Mouse (Mus musculus) heart, adult 2 months (tissue): ENCODE measurements around the gene Angptl4. TPM values are rescaled to one million over a fixed set of nuclear protein-coding genes. Genes with fewer than 3 reads are reported as not detected.
A peak's percentile ranks its signal among the peaks of the same experiment; 100 is the strongest.
"Not testable (repeated sequence)": the region's sequence is repeated elsewhere in the genome, so short reads cannot be mapped to it uniquely, and the experiment has no call there.

Source experiments
- DNase-seq, 2 experiments: peaks; one replicate each; pipeline ENCODE4 v3.0.0; 2021
- H3K27ac ChIP-seq: fragments of 200-600 bp; 2 replicates; pipeline ENCODE4 v1.8.1; 2022
- H3K27me3 ChIP-seq: fragments of 200-500 bp; 2 replicates; pipeline ENCODE4 v1.6.1; 2012; ENCODE audit warnings: mild to moderate bottlenecking, low read length, inconsistent platforms, mixed read lengths; ENCODE audit not compliant: control insufficient read depth, insufficient read depth
- H3K36me3 ChIP-seq: fragments of 200-500 bp; 2 replicates; pipeline ENCODE4 v1.6.1; 2012; ENCODE audit warnings: low read length, inconsistent platforms; ENCODE audit not compliant: control insufficient read depth, insufficient read depth
- H3K4me1 ChIP-seq: fragments of 200-500 bp; 2 replicates; pipeline ENCODE4 v1.6.1; 2011; ENCODE audit warnings: low read length; ENCODE audit not compliant: control insufficient read depth, insufficient read depth
- H3K4me3 ChIP-seq: fragments of 200-600 bp; 2 replicates; pipeline ENCODE4 v1.8.1; 2022
- H3K79me2 ChIP-seq: fragments of 200-500 bp; replicated peaks from 2 replicates; pipeline ENCODE4 v1.6.1; 2012; ENCODE audit warnings: mild to moderate bottlenecking, inconsistent platforms, low read length, moderate library complexity, mixed read lengths; ENCODE audit not compliant: control insufficient read depth, insufficient read depth
- H3K9ac ChIP-seq: fragments of 200-500 bp; 2 replicates; pipeline ENCODE4 v1.6.1; 2012; ENCODE audit warnings: low read depth, mild to moderate bottlenecking, control low read depth, inconsistent platforms, low read length, mixed read lengths
- CTCF ChIP-seq: fragments of 200-600 bp; IDR thresholded peaks from 2 replicates; pipeline ENCODE4 v1.8.1; 2022; ENCODE audit warnings: antibody characterized with exemption, mild to moderate bottlenecking, moderate library complexity
- EP300 ChIP-seq: fragments of 200-500 bp; IDR thresholded peaks from 2 replicates; pipeline ENCODE4 v1.6.1; 2011; ENCODE audit warnings: low read depth, low read length, control low read depth; ENCODE audit not compliant: insufficient read depth
- POLR2A ChIP-seq: fragments of 200-500 bp; IDR thresholded peaks from 2 replicates; pipeline ENCODE4 v1.6.1; 2011; ENCODE audit warnings: mild to moderate bottlenecking, low read depth, low read length, control low read depth; ENCODE audit not compliant: insufficient read depth
- WGBS: fragments of 180-500 bp; shearing (Covaris S2); methylation state at CpG from one replicate; pipeline ENCODE4 v1.1.7; 2018; 5-methylcytosine and 5-hydroxymethylcytosine counted together
- intact Hi-C: fragments of 180-260 bp; cut with DNase I; formaldehyde crosslinking; loops from one replicate; pipeline ENCODE4 v1.15.1; 2025
- polyA plus RNA-seq: library from polyadenylated mRNA; depleted of rRNA; stranded (reverse); fragments of >200 nt; gene quantifications from 2 replicates; pipeline ENCODE4 v1.2.3, GENCODE M21; 2012
- total RNA-seq, 2 experiments: library from RNA; stranded (reverse); gene quantifications; 2 replicates each; pipeline ENCODE4 v1.2.3; 2021

The Angptl4 gene
- total and polyA plus RNA-seq, 3 experiments: 4.7 to 18.9 (median 7.2) TPM

- DNase-seq: no peak
These were observed 32.2 kb downstream of the Angptl4 start for GRCm38 (mm10) chr17:33749451-33749850.

GRCm38 (mm10) chr17:33746011-33746410, 35.6 kb downstream of the Angptl4 start:
- Histone ChIP-seq H3K79me2 (no peaks in the 10 kb centered on the region), H3K4me3 (no peak overlapping the region), H3K27me3 (no peaks in the 10 kb centered on the region), H3K27ac (peak overlapping the region; percentile 40; the same call in 1 of the 2 replicates), H3K36me3 (peaks cover 7% of the 10 kb centered on the region), H3K4me1 (peaks cover 11% of the 10 kb centered on the region), H3K9ac (no peak overlapping the region)
- DNase-seq: peak; percentile 60 to 74
- 34% methylated on average over 2 of the region's 2 CpGs for WGBS
- intact Hi-C loops: loop anchor here (1.0 to 5.0 kb wide), 2 partner anchors 56 to 309 kb away; no protein-coding TSS in a partner anchor
- TF ChIP-seq POLR2A (peak; percentile 35; the same call in 1 of the 2 replicates), CTCF (peak; percentile 86), EP300 (peak; percentile 97)

More at GRCm38 (mm10) chr17:33749451-33749850, 32.2 kb downstream of the Angptl4 start:
- TF ChIP-seq EP300: no peak
- TF ChIP-seq POLR2A: no peak
- no peak for TF ChIP-seq CTCF
- H3K36me3 ChIP-seq: peaks cover 18% of the 10 kb centered on the region
- H3K27ac ChIP-seq: no peak overlapping the region
- no peak overlapping the region for H3K9ac ChIP-seq
- intact Hi-C loops: loop anchor here (5.0 kb wide), 1 partner anchor 312 kb away; no protein-coding TSS in a partner anchor
- peaks cover 1% of the 10 kb centered on the region; the same call in 1 of the 2 replicates for H3K79me2 ChIP-seq
- 85% methylated on average over 5 of the region's 5 CpGs for WGBS
- peaks cover 24% of the 10 kb centered on the region for H3K4me1 ChIP-seq
- H3K4me3 ChIP-seq: no peak overlapping the region
- H3K27me3 ChIP-seq: no peaks in the 10 kb centered on the region

GRCm38 (mm10) chr17:33744686-33745384, 36.8 kb downstream of the Angptl4 start:
- no peaks in the 10 kb centered on the region for H3K27me3 ChIP-seq
- TF ChIP-seq EP300 (no peak), CTCF (no peak), POLR2A (no peak)
- H3K9ac ChIP-seq: no peak overlapping the region
- intact Hi-C loops: loop anchor here (5.0 kb wide), 1 partner anchor 308 kb away; no protein-coding TSS in a partner anchor
- H3K27ac ChIP-seq: no peak overlapping the region
- peaks cover 5% of the 10 kb centered on the region for H3K4me1 ChIP-seq
- no peaks in the 10 kb centered on the region for H3K79me2 ChIP-seq
- H3K36me3 ChIP-seq: peaks cover 5% of the 10 kb centered on the region
- no peak overlapping the region for H3K4me3 ChIP-seq
- WGBS: 83% methylated on average over 5 of the region's 5 CpGs
- no peak for DNase-seq

GRCm38 (mm10) chr17:33742420-33742819, 39.2 kb downstream of the Angptl4 start:
- Histone ChIP-seq H3K27ac (no peak overlapping the region), H3K27me3 (no peaks in the 10 kb centered on the region), H3K36me3 (peaks cover 5% of the 10 kb centered on the region), H3K79me2 (no peaks in the 10 kb centered on the region), H3K4me3 (no peak overlapping the region), H3K4me1 (peaks cover 5% of the 10 kb centered on the region), H3K9ac (no peak overlapping the region)
- TF ChIP-seq POLR2A: no peak
- no peak for TF ChIP-seq EP300
- no peak for TF ChIP-seq CTCF
- intact Hi-C loops: no loop called here
- WGBS: 100% methylated on average over 1 of the region's 1 CpGs
- DNase-seq: no peak

- intact Hi-C loops, H3K4me3 ChIP-seq, H3K27ac ChIP-seq, H3K27me3 ChIP-seq, H3K79me2 ChIP-seq, H3K9ac ChIP-seq, H3K36me3 ChIP-seq, DNase-seq, H3K4me1 ChIP-seq: not testable (repeated sequence)
- 41% methylated on average over 10 of the region's 10 CpGs for WGBS
These were observed 48.1 kb downstream of the Angptl4 start for GRCm38 (mm10) chr17:33733526-33733925.

- intact Hi-C loops, H3K4me3 ChIP-seq, H3K9ac ChIP-seq, H3K36me3 ChIP-seq, H3K79me2 ChIP-seq, H3K4me1 ChIP-seq, H3K27ac ChIP-seq, H3K27me3 ChIP-seq: not testable (repeated sequence)
- WGBS: 19% methylated on average over 9 of the region's 9 CpGs
- DNase-seq: peak in 1 of 2 experiments; percentile 19
These were observed 49.0 kb downstream of the Angptl4 start for GRCm38 (mm10) chr17:33732556-33733083.
